Mouse (Mus musculus) heart, adult 2 months (tissue): Measurements from ENCODE around the gene Hacd1. TPM values are rescaled to one million over a fixed set of nuclear protein-coding genes. Genes with fewer than 3 reads are reported as not detected.
A peak's percentile ranks its signal among the peaks of the same experiment; 100 is the strongest.

ENCODE experiments used
- DNase-seq, 2 experiments: peaks; one replicate each; pipeline ENCODE4 v3.0.0; 2021
- H3K27ac ChIP-seq: fragments of 200-600 bp; 2 replicates; pipeline ENCODE4 v1.8.1; 2022
- H3K27me3 ChIP-seq: fragments of 200-500 bp; 2 replicates; pipeline ENCODE4 v1.6.1; 2012; ENCODE audit warnings: mild to moderate bottlenecking, low read length, inconsistent platforms, mixed read lengths; ENCODE audit not compliant: control insufficient read depth, insufficient read depth
- H3K36me3 ChIP-seq: fragments of 200-500 bp; 2 replicates; pipeline ENCODE4 v1.6.1; 2012; ENCODE audit warnings: low read length, inconsistent platforms; ENCODE audit not compliant: control insufficient read depth, insufficient read depth
- H3K4me1 ChIP-seq: fragments of 200-500 bp; 2 replicates; pipeline ENCODE4 v1.6.1; 2011; ENCODE audit warnings: low read length; ENCODE audit not compliant: control insufficient read depth, insufficient read depth
- H3K4me3 ChIP-seq: fragments of 200-600 bp; 2 replicates; pipeline ENCODE4 v1.8.1; 2022
- H3K79me2 ChIP-seq: fragments of 200-500 bp; replicated peaks from 2 replicates; pipeline ENCODE4 v1.6.1; 2012; ENCODE audit warnings: mild to moderate bottlenecking, inconsistent platforms, low read length, moderate library complexity, mixed read lengths; ENCODE audit not compliant: control insufficient read depth, insufficient read depth
- H3K9ac ChIP-seq: fragments of 200-500 bp; 2 replicates; pipeline ENCODE4 v1.6.1; 2012; ENCODE audit warnings: low read depth, mild to moderate bottlenecking, control low read depth, inconsistent platforms, low read length, mixed read lengths
- CTCF ChIP-seq: fragments of 200-600 bp; IDR thresholded peaks from 2 replicates; pipeline ENCODE4 v1.8.1; 2022; ENCODE audit warnings: antibody characterized with exemption, mild to moderate bottlenecking, moderate library complexity
- EP300 ChIP-seq: fragments of 200-500 bp; IDR thresholded peaks from 2 replicates; pipeline ENCODE4 v1.6.1; 2011; ENCODE audit warnings: low read depth, low read length, control low read depth; ENCODE audit not compliant: insufficient read depth
- POLR2A ChIP-seq: fragments of 200-500 bp; IDR thresholded peaks from 2 replicates; pipeline ENCODE4 v1.6.1; 2011; ENCODE audit warnings: mild to moderate bottlenecking, low read depth, low read length, control low read depth; ENCODE audit not compliant: insufficient read depth
- WGBS: fragments of 180-500 bp; shearing (Covaris S2); methylation state at CpG from one replicate; pipeline ENCODE4 v1.1.7; 2018; 5-methylcytosine and 5-hydroxymethylcytosine counted together
- intact Hi-C: fragments of 180-260 bp; cut with DNase I; formaldehyde crosslinking; loops from one replicate; pipeline ENCODE4 v1.15.1; 2025
- polyA plus RNA-seq: library from polyadenylated mRNA; depleted of rRNA; stranded (reverse); fragments of >200 nt; gene quantifications from 2 replicates; pipeline ENCODE4 v1.2.3, GENCODE M21; 2012
- total RNA-seq, 2 experiments: library from RNA; stranded (reverse); gene quantifications; 2 replicates each; pipeline ENCODE4 v1.2.3; 2021

Hacd1 gene
- total and polyA plus RNA-seq, 3 experiments: 69.3 to 95.8 (median 71.0) TPM

GRCm38 (mm10) chr2:13956463-13956862 lies 99.5 kb downstream of the Hacd1 start:
- TF ChIP-seq POLR2A (no peak), EP300 (no peak), CTCF (no peak)

GRCm38 (mm10) chr2:13938118-13938517 lies 117.8 kb downstream of the Hacd1 start:
- Histone ChIP-seq H3K27me3 (no peaks in the 10 kb centered on the region), H3K79me2 (no peaks in the 10 kb centered on the region), H3K27ac (no peak overlapping the region), H3K9ac (no peak overlapping the region), H3K4me1 (no peaks in the 10 kb centered on the region), H3K36me3 (no peaks in the 10 kb centered on the region), H3K4me3 (no peak overlapping the region)
- DNase-seq: no peak
- intact Hi-C loops: no loop called here
- TF ChIP-seq CTCF (peak; percentile 65), EP300 (no peak)
- 19% methylated on average over 2 of the region's 2 CpGs for WGBS

More at GRCm38 (mm10) chr2:13956463-13956862, 99.5 kb downstream of the Hacd1 start:
- intact Hi-C loops: no loop called here
- Histone ChIP-seq H3K36me3 (no peaks in the 10 kb centered on the region), H3K79me2 (no peaks in the 10 kb centered on the region), H3K27ac (no peak overlapping the region), H3K4me3 (no peak overlapping the region), H3K9ac (no peak overlapping the region), H3K27me3 (no peaks in the 10 kb centered on the region), H3K4me1 (no peaks in the 10 kb centered on the region)
- no peak for DNase-seq
- WGBS: 38% methylated on average over 2 of the region's 2 CpGs

GRCm38 (mm10) chr2:13935343-13935742 lies 120.6 kb downstream of the Hacd1 start:
- Histone ChIP-seq H3K9ac (no peak overlapping the region), H3K4me3 (no peak overlapping the region), H3K4me1 (no peaks in the 10 kb centered on the region), H3K36me3 (no peaks in the 10 kb centered on the region), H3K27ac (no peak overlapping the region), H3K79me2 (no peaks in the 10 kb centered on the region), H3K27me3 (no peaks in the 10 kb centered on the region)
- 67% methylated on average over 3 of the region's 3 CpGs for WGBS
- intact Hi-C loops: no loop called here
- TF ChIP-seq POLR2A: no peak
- no peak for TF ChIP-seq CTCF
- no peak for TF ChIP-seq EP300
- DNase-seq: no peak

- no peak for DNase-seq
- H3K4me1 ChIP-seq: no peaks in the 10 kb centered on the region
- no peaks in the 10 kb centered on the region for H3K36me3 ChIP-seq
- no peaks in the 10 kb centered on the region for H3K79me2 ChIP-seq
- H3K4me3 ChIP-seq: no peak overlapping the region
- no peaks in the 10 kb centered on the region for H3K27me3 ChIP-seq
- H3K9ac ChIP-seq: no peak overlapping the region
- TF ChIP-seq CTCF: no peak
- no peak for TF ChIP-seq POLR2A
- no peak for TF ChIP-seq EP300
- H3K27ac ChIP-seq: no peak overlapping the region
- intact Hi-C loops: no loop called here
Measured at GRCm38 (mm10) chr2:13932253-13932652, 123.7 kb downstream of the Hacd1 start.

GRCm38 (mm10) chr2:13930724-13931123 lies 125.2 kb downstream of the Hacd1 start:
- TF ChIP-seq POLR2A: no peak
- no peak for TF ChIP-seq EP300
- no peak for TF ChIP-seq CTCF
- DNase-seq: no peak
- intact Hi-C loops: no loop called here

GRCm38 (mm10) chr2:13888568-13888967 lies 167.4 kb downstream of the Hacd1 start:
- no peaks in the 10 kb centered on the region for H3K4me1 ChIP-seq
- no peaks in the 10 kb centered on the region for H3K36me3 ChIP-seq
- H3K4me3 ChIP-seq: no peak overlapping the region
- TF ChIP-seq CTCF: no peak
- TF ChIP-seq POLR2A: no peak
- no peak for TF ChIP-seq EP300
- no peak for DNase-seq
- no peak overlapping the region for H3K9ac ChIP-seq
- intact Hi-C loops: no loop called here
- H3K79me2 ChIP-seq: no peaks in the 10 kb centered on the region
- H3K27ac ChIP-seq: no peak overlapping the region
- H3K27me3 ChIP-seq: no peaks in the 10 kb centered on the region

More at GRCm38 (mm10) chr2:13930724-13931123, 125.2 kb downstream of the Hacd1 start:
- Histone ChIP-seq H3K27me3 (no peaks in the 10 kb centered on the region), H3K27ac (no peak overlapping the region), H3K4me3 (no peak overlapping the region), H3K79me2 (no peaks in the 10 kb centered on the region), H3K4me1 (no peaks in the 10 kb centered on the region), H3K9ac (no peak overlapping the region), H3K36me3 (no peaks in the 10 kb centered on the region)
- 80% methylated on average over 1 of the region's 1 CpGs for whole genome bisulfite sequencing
